Mouse (Mus musculus) WW6 (cell line): ENCODE results near the gene Chchd3.

ENCODE experiments used
- DNase-seq: peaks from one replicate; pipeline ENCODE4 v3.0.0-alpha.2; 2013; ENCODE audit warnings: low read depth, low spot score

Chchd3 gene

GRCm38 (mm10) chr6:32936365-32936764 is 123.7 kb downstream of the Chchd3 start:
- DNase-seq: no peak

DNA sequence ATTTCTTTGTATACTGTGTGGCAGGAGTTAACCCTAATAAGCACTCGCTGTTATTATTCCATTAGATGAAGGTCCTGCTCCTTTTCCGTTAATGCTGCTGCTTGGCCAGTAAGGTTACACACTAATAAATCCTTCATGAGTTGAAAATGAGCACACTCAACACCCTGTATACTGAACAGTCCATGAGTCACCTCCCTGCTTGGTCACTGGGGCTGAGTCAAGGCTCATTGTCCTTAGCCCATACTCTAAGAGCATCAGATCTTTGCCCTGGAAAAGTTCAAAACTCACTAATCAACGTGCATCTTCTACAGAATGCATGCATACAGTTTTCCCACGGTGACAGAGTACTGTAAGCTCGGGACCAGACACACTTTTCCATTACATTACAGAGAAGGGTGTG is 124.5 kb downstream of the Chchd3 start:
- DNase-seq: no peak

- no peak for DNase-seq
Measured at GRCm38 (mm10) chr6:32931106-32931770, 128.8 kb downstream of the Chchd3 start.

DNA sequence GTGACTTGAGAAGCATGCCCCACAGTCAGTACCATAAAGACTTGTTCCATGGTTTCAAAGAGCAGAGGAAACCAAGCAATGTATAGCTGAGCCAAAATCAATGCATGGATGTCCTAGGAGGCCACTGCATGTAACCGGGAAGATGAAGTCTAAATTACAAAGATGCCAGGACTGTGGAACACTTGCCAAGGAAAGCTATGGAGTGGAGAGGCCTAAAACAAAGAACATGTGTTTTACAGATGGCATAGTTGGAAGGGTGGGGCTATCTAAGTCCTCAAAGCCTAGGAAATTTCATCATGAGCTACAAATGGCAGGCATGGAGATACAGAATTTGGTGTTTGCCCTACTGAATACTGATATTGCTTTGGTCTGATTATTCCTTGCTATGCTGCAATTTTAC is 137.7 kb downstream of the Chchd3 start:
- no peak for DNase-seq

DNA sequence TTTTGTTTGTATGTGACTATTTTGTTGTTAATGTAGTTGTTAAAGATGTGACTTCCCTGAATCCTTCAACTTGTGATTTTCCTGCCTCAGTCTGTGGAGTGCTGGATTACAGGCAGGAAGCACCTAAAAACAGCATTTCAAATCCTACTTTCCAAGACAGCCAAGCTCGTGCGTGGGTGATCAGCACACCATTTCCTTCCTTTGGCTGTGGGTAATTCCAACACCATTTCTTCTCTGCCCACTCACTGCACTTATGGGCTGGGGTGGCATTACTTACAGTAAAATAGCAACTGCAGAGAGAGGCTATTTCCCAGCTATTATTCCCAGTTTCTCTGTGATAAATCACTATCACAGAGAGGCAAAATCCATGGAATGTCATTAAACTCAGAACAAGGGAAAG is 140.0 kb downstream of the Chchd3 start:
- DNase-seq: no peak

DNA sequence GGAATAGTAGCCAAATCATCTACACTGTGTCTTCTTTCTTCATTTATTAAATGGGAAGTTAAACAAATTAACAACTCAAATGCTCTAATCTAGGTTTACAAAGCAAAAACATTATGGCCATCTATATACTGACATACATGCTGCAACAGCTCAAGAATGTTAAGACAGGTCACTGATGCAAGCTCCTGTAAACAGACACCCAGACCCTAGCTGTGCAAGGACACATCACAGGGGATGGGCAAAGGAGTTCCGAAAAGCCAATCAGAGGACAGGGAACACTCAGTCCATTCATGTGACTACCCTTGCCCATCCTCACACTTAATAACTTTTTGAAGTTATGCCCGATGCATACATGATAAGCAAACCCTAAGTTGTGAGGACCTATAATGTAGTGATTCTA is 149.4 kb downstream of the Chchd3 start:
- DNase-seq: no peak

- no peak for DNase-seq
Measured at GRCm38 (mm10) chr6:32899061-32899460, 161.0 kb downstream of the Chchd3 start.

GRCm38 (mm10) chr6:32894100-32894499 is 166.0 kb downstream of the Chchd3 start:
- no peak for DNase-seq

DNA sequence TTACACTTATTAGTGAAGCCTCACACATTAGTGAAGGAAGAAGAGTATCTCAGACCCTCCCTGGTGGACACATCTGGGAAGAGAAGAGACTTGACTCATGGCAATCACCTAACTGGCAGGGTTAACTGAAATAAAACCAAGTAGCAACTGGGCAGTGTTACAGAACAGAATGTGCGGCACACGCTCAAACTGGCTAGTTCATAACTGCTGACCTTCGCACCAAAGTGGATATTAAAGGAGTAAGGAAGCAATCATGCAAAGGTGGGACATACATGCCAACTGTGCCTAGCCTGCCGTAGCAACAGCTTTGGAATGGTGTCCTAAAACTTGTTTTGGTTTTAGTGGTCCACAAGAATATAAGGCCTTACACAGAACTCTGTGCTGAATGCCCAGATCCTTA is 169.3 kb downstream of the Chchd3 start:
- no peak for DNase-seq

- DNase-seq: no peak
Measured at GRCm38 (mm10) chr6:32888894-32889529, 171.0 kb downstream of the Chchd3 start.

DNA sequence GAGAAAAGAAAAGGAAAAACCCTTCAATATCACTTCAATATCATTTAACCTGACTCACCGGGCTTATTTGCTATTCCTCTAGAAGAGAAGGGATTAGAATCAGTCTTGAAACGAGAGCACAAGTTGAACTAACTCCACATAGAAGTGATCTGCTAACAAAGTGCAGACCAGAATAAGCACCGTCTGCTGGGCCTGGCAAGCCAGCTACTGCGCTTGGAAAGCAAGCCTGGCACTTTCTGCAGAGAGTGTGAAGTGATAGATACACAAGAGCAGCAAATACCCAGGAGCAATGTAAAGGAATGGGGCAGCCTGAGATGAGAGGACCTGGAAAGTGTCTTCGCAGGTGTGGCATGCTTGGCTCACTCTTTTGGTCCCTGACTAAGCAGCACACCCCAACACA is 181.5 kb downstream of the Chchd3 start:
- no peak for DNase-seq

GRCm38 (mm10) chr6:32874176-32874575 is 185.9 kb downstream of the Chchd3 start:
- no peak for DNase-seq

DNA sequence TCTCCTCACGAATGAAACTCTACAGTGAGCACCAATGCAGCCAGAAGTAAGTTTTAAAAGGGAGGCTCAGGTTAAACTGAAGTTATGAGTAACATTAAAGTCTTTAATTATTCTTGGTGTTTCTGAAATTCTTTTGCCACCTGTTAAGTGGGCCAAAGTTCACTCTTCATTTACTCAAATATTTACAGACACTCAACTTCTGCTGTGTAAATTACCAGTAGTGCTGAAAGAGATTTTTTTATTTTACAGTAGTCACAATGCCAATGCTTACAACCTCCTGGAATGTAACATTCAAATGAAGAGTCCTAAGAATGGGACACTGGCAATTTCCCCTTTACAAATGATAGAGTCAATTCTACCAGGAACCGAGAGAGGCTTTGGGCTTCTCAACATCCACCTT is 187.3 kb downstream of the Chchd3 start:
- no peak for DNase-seq

- no peak for DNase-seq
Measured at GRCm38 (mm10) chr6:32850960-32851359, 209.1 kb downstream of the Chchd3 start.

GRCm38 (mm10) chr6:32848974-32849373 is 211.1 kb downstream of the Chchd3 start:
- DNase-seq: no peak

DNA sequence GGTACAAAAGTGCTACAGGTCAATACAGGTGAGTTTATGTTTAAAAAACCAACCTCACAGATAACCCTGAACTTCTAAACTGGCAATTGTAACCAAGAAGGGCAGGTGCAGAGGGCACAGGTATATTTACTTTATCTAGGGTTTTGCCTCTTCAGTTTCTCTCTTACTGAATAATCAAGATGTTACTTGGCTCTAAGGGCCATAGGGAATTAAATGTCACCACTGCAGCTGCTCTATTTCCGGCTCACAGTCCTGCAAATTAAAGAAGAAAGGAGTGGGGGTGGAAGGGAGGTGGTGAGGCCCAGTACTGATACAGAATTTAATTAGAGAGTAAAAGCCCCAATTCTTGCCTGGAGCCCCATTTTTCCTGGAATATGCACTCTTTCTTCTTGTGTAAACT is 214.6 kb downstream of the Chchd3 start:
- DNase-seq: no peak

DNA sequence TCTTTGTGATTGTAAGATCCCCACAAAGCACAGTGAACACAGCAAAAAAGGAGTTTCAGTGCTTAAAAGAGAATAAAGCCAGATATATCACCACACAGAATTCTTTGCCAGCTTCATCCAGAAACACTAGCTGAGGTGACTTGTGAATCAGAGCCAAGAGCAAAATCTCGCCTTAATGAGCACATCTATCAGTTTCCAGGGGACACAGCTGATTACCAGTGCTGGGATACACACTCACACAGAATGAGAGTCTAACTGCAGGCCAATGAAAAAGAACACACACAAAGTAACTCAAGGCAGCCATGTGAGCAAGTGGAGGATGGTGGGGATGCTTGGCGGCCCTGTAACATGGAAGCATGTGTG is 222.1 kb downstream of the Chchd3 start:
- DNase-seq: no peak

- DNase-seq: no peak
Measured at GRCm38 (mm10) chr6:32837165-32837938, 222.7 kb downstream of the Chchd3 start.

DNA sequence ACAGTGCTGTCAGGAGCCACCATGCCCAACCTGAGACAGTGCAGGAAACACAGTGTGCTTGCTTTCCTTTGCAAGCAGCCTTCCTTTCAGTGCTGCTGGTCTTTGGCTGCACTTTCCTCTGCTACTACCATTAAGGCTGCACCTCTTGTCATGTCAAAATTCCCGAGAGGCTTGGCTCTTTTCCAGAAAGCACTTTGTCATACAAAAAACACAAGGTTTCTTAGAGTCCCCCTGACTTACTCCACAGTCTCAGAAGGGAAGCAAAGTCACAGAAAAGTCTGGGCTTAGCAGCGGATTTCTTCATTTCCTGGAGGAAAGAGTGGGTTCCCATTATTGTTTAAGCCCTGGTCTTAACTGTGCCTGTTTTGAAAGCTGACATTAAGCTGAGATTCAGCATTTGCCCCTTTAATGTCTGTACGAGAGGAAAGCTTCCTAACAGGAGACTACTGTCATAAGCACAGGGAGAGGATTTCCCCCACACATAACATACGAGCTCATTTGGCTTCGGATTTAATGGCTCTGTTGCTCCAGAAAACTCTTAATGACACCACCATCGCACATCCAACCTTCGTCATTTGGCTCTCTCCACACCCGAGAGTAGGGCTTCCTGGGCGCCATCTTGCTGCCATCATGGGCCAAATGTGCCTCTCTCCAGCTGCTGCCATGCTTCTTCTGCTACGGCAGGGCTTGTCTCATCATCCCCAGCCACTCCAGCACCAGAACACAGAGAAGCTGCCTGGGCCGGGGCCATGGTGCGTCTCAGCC is 236.0 kb downstream of the Chchd3 start:
- no peak for DNase-seq

- DNase-seq: no peak
Measured at GRCm38 (mm10) chr6:32818961-32819360, 241.1 kb downstream of the Chchd3 start.

GRCm38 (mm10) chr6:32808796-32809195 is 251.3 kb downstream of the Chchd3 start:
- DNase-seq: no peak

DNA sequence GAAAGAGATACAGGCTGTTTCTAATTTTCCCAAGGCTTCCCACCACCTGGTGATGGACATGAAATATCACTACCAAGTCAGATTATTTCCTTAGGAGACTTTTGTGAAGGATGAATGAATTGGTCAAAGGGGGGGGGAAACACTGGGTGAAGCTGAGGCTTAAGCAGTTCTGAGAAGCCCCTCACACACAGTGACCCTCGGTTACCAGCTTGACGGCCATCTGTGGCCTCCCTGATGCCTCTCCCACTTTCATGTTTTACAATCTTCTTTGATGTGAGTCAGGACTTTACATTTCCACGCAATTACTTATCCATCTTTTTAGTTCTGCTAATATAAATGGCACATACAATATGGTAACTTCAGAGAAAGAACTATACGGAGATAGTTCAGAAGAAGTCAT is 252.3 kb downstream of the Chchd3 start:
- no peak for DNase-seq
